Mouse (Mus musculus) erythroblast, embryonic 14.5 days (primary cell): ENCODE data around the gene 6330409D20Rik. TPM values are rescaled to one million over a fixed set of nuclear protein-coding genes. Genes with fewer than 3 reads are reported as not detected.
A peak's percentile ranks its signal among the peaks of the same experiment; 100 is the strongest.

Source experiments
- H3K27me3 ChIP-seq: 2 replicates; pipeline ENCODE4 v1.6.1; 2012; ENCODE audit warnings: inconsistent platforms; ENCODE audit not compliant: control insufficient read depth
- H3K36me3 ChIP-seq: 2 replicates; pipeline ENCODE4 v1.6.1; 2012; ENCODE audit warnings: mild to moderate bottlenecking, inconsistent platforms; ENCODE audit not compliant: control insufficient read depth
- H3K4me1 ChIP-seq: 2 replicates; pipeline ENCODE4 v1.6.1; 2012; ENCODE audit warnings: inconsistent platforms; ENCODE audit not compliant: control insufficient read depth
- H3K4me3 ChIP-seq: replicated peaks from 2 replicates; pipeline ENCODE3; 2012; ENCODE audit warnings: moderate library complexity, mild to moderate bottlenecking, inconsistent platforms
- H3K9me3 ChIP-seq: 2 replicates; pipeline ENCODE4 v1.6.1; 2012; ENCODE audit warnings: low read length, inconsistent platforms, mixed read lengths; ENCODE audit not compliant: control insufficient read depth
- GATA1 ChIP-seq: IDR thresholded peaks from 2 replicates; pipeline ENCODE4 v1.6.1; 2012; ENCODE audit warnings: low read length, inconsistent platforms, mixed read lengths
- TAL1 ChIP-seq: IDR thresholded peaks from 3 replicates; pipeline ENCODE4 v1.6.1; 2012; ENCODE audit warnings: low read length, inconsistent platforms, mixed read lengths
- polyA plus RNA-seq: library from polyadenylated mRNA; stranded (reverse); fragments of >175 nt; gene quantifications from 2 replicates; pipeline ENCODE4 v1.2.3, GENCODE M21; 2012

The 6330409D20Rik gene
- polyA plus RNA-seq, 1 experiment, result not detected

GRCm38 (mm10) chr2:32699680-32700079 lies 41.1 kb downstream of the 6330409D20Rik start:
- H3K4me3 ChIP-seq, result no peak overlapping the region
- H3K9me3 ChIP-seq, result no peaks in the 10 kb centered on the region
- no peak for TF ChIP-seq GATA1
- no peak for TF ChIP-seq TAL1
- H3K36me3 ChIP-seq, result peaks cover 31% of the 10 kb centered on the region
- peaks cover under 1% of the 10 kb centered on the region for H3K4me1 ChIP-seq
- H3K27me3 ChIP-seq, result no peaks in the 10 kb centered on the region

DNA sequence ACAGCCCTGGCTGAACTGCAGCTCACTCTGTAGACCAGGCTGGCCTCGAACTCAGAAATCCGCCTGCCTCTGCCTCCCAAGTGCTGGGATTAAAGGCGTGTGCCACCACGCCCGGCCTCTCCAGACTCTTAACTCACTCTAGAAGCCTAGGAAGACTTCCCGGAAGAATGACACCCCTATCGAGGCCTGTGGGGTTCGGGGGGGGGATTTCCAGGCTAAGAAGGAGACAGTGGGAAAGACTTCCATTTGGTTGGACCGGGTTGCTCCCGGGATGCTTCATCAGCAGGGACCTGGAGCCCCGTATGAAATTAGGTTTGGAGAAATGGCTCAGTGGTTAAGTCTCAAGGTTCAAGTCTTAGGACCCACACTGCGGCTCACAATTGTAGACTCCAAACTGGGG lies 46.1 kb downstream of the 6330409D20Rik start:
- Histone ChIP-seq H3K27me3 (no peaks in the 10 kb centered on the region), H3K4me1 (peaks cover 35% of the 10 kb centered on the region), H3K4me3 (peak overlapping the region; percentile 73), H3K36me3 (peaks cover 10% of the 10 kb centered on the region), H3K9me3 (no peaks in the 10 kb centered on the region)
- TF ChIP-seq GATA1, result no peak
- no peak for TF ChIP-seq TAL1

- Histone ChIP-seq H3K36me3 (peaks cover 12% of the 10 kb centered on the region), H3K4me1 (peaks cover 39% of the 10 kb centered on the region), H3K9me3 (no peaks in the 10 kb centered on the region), H3K4me3 (peak overlapping the region; percentile 73), H3K27me3 (no peaks in the 10 kb centered on the region)
- TF ChIP-seq GATA1, result peak; percentile 98
- no peak for TF ChIP-seq TAL1
Measured at GRCm38 (mm10) chr2:32693823-32694411, 46.9 kb downstream of the 6330409D20Rik start.

DNA sequence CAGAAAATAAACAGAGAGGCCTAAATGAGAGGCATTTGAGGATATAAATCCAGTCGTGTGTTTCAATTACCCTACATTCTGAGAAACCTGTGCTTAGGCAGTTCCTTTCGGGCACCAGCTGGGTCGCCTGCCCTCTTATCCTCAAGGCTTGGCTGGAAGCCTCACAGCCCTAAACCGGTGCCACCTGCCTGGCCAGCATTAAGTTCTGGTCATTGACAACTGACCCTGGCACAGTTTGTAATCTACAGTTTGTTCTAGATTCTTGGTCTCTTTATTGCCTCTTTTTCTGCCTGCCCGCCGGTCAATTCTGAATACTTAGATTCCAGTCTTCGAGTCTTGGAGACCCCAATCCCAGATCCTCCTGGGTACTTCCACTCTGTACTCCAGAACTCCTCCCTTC lies 47.5 kb downstream of the 6330409D20Rik start:
- Histone ChIP-seq H3K9me3 (no peaks in the 10 kb centered on the region), H3K36me3 (peaks cover 16% of the 10 kb centered on the region), H3K4me3 (peak overlapping the region; percentile 73), H3K27me3 (no peaks in the 10 kb centered on the region), H3K4me1 (peaks cover 39% of the 10 kb centered on the region)
- TF ChIP-seq TAL1 (no peak), GATA1 (no peak)

- TF ChIP-seq TAL1, result no peak
- no peak for TF ChIP-seq GATA1
- Histone ChIP-seq H3K9me3 (no peaks in the 10 kb centered on the region), H3K4me1 (peaks cover 39% of the 10 kb centered on the region), H3K36me3 (peaks cover 24% of the 10 kb centered on the region), H3K27me3 (no peaks in the 10 kb centered on the region), H3K4me3 (peak overlapping the region; percentile 73)
Measured at GRCm38 (mm10) chr2:32692496-32692895, 48.3 kb downstream of the 6330409D20Rik start.

DNA sequence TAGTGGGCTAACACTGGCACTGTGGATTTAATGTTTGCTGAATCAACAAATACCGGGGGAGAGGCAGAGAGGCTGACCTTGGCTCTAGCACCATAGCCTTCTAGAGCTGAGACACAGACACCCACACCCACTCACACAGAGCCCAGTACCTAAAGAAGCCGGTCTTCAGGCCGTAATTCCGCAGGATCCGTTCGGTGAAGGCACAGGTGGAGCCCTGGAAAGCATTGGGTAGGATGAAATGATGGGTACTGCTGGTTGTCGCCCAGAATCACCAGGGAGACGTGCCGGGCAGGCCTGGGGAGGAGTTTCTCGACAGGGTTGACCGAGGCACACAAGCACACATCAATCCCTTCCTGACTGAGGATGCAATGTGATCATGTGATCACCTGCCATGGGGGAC lies 49.8 kb downstream of the 6330409D20Rik start:
- H3K27me3 ChIP-seq, result no peaks in the 10 kb centered on the region
- no peak overlapping the region for H3K4me3 ChIP-seq

DNA sequence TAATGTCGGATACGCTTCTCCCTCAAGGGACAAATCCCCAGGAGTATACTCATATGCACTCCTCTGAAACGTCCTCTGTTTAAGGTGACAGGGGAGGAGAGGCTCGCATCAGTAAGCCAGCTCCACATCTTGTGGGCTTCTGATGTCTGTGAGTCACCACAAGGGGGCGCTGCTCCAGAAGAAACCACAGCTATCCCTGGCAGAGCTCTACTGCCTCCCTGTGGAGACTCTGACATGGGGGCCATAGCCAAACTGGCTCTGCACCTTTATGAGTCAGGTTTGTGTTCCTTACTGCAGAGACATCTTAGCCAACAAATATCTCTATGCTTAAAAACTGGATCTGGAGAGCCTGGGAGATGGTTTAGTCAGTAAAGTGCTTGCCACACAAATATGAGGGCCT lies 51.4 kb downstream of the 6330409D20Rik start:
- peaks cover 55% of the 10 kb centered on the region for H3K36me3 ChIP-seq
- H3K9me3 ChIP-seq, result no peaks in the 10 kb centered on the region
- H3K4me1 ChIP-seq, result peaks cover 36% of the 10 kb centered on the region
- TF ChIP-seq TAL1, result no peak
- TF ChIP-seq GATA1, result no peak
- H3K27me3 ChIP-seq, result no peaks in the 10 kb centered on the region
- no peak overlapping the region for H3K4me3 ChIP-seq

More for the DNA sequence above, 49.8 kb downstream of the 6330409D20Rik start:
- Histone ChIP-seq H3K36me3 (peaks cover 39% of the 10 kb centered on the region), H3K4me1 (peaks cover 39% of the 10 kb centered on the region), H3K9me3 (no peaks in the 10 kb centered on the region)
- TF ChIP-seq TAL1 (no peak), GATA1 (no peak)

DNA sequence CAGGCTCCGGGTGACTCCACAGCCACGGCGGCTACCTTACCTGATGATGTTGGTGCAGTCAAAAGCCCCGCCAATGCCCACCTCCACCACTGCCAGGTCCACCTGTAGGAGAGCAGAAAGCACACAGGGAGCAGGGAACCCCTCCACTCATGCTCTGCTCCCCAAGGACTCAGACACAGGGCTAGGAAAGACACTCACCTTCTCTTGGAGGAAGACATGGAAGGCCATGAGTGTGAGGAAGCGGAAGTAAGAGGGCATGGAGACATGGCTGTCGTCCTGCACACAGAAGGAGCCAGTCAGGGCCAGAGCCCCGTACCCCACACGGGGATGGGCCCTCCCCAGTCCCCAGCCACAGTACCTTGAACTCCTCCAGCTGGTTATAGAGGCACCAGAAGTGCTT lies 53.3 kb downstream of the 6330409D20Rik start:
- Histone ChIP-seq H3K9me3 (no peaks in the 10 kb centered on the region), H3K4me1 (peaks cover 18% of the 10 kb centered on the region), H3K27me3 (no peaks in the 10 kb centered on the region), H3K36me3 (peaks cover 70% of the 10 kb centered on the region), H3K4me3 (no peak overlapping the region)
- TF ChIP-seq TAL1 (no peak), GATA1 (no peak)

DNA sequence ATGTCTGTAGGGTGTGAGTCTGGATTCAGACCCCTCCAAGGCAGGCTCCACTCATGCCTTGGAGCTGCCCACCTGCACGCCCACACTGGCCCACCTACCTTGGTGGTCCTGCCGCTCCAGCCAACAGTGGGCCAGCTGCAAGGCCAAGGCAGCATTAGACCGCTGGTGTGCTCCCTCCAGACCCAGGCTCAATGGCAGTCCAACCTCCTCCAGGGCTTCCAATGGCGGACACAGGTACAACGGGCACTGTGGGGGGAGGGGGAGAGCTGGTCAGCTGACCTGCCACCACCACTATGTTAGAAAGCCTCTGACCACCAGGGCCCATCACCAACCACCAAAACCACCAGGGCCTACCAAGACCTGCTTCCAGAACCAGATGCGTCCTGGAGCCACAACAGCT lies 54.2 kb downstream of the 6330409D20Rik start:
- peaks cover 75% of the 10 kb centered on the region for H3K36me3 ChIP-seq
- TF ChIP-seq TAL1, result no peak
- TF ChIP-seq GATA1, result no peak
- no peaks in the 10 kb centered on the region for H3K9me3 ChIP-seq
- no peaks in the 10 kb centered on the region for H3K27me3 ChIP-seq
- H3K4me1 ChIP-seq, result peaks cover 11% of the 10 kb centered on the region
- no peak overlapping the region for H3K4me3 ChIP-seq

- H3K36me3 ChIP-seq, result peaks cover 80% of the 10 kb centered on the region
- H3K4me1 ChIP-seq, result peaks cover 6% of the 10 kb centered on the region
- no peak overlapping the region for H3K4me3 ChIP-seq
- no peaks in the 10 kb centered on the region for H3K9me3 ChIP-seq
- TF ChIP-seq GATA1, result no peak
- TF ChIP-seq TAL1, result no peak
- H3K27me3 ChIP-seq, result no peaks in the 10 kb centered on the region
Measured at GRCm38 (mm10) chr2:32685807-32686206, 55.0 kb downstream of the 6330409D20Rik start.
